Mouse (Mus musculus): Measurements from ENCODE around the gene Pde12.
"Not testable (repeated sequence)": the region's sequence is repeated elsewhere in the genome, so short reads cannot be mapped to it uniquely, and the experiment has no call there.

The Pde12 gene

GRCm38 (mm10) chr14:26669292-26670073 lies at the start of gene Pde12:
Pde12 (minus strand) TSS chr14:26669883.
- peak; percentile 94 for DNase-seq (ENCODE audit: low spot score)

GRCm38 (mm10) chr14:26705246-26705645 lies 35.6 kb upstream of the Pde12 start:
- not testable (repeated sequence) for DNase-seq (ENCODE audit: low spot score)

- peak; percentile 67 for DNase-seq (ENCODE audit: low spot score)
Measured at GRCm38 (mm10) chr14:26697912-26698311, 28.2 kb upstream of the Pde12 start.

- no peak for DNase-seq (ENCODE audit: low spot score)
Measured at GRCm38 (mm10) chr14:26692974-26693373, 23.3 kb upstream of the Pde12 start, which contains the start of gene Dnah12. Dnah12 (plus strand) TSS chr14:26693274.

- no peak for DNase-seq (ENCODE audit: low spot score)
Measured at GRCm38 (mm10) chr14:26691363-26691762, 21.7 kb upstream of the Pde12 start.

- DNase-seq (ENCODE audit: low spot score) = no peak
Measured at GRCm38 (mm10) chr14:26690727-26691126, 21.0 kb upstream of the Pde12 start.

- DNase-seq (ENCODE audit: low spot score) = no peak
Measured at GRCm38 (mm10) chr14:26675791-26676190, 6.1 kb upstream of the Pde12 start.

GRCm38 (mm10) chr14:26675371-26675770 lies 5.7 kb upstream of the Pde12 start:
- peak; percentile 57 for DNase-seq (ENCODE audit: low spot score)

- DNase-seq (ENCODE audit: low spot score) = not testable (repeated sequence)
Measured at GRCm38 (mm10) chr14:26674476-26675169, 4.9 kb upstream of the Pde12 start.

GRCm38 (mm10) chr14:26671870-26672615 lies 2.4 kb upstream of the Pde12 start:
- not testable (repeated sequence) for DNase-seq (ENCODE audit: low spot score)

- no peak for DNase-seq (ENCODE audit: low spot score)
Measured at GRCm38 (mm10) chr14:26670964-26671363, 1.3 kb upstream of the Pde12 start.

- DNase-seq (ENCODE audit: low spot score) = peak; percentile 48
Measured at GRCm38 (mm10) chr14:26668371-26669291, 1.1 kb downstream of the Pde12 start.

GRCm38 (mm10) chr14:26667991-26668370 lies 1.7 kb downstream of the Pde12 start:
- DNase-seq (ENCODE audit: low spot score) = no peak

GRCm38 (mm10) chr14:26663851-26664250 lies 5.8 kb downstream of the Pde12 start:
- no peak for DNase-seq (ENCODE audit: low spot score)

GRCm38 (mm10) chr14:26662488-26662887 lies 7.2 kb downstream of the Pde12 start:
- no peak for DNase-seq (ENCODE audit: low spot score)

GRCm38 (mm10) chr14:26662016-26662415 lies 7.7 kb downstream of the Pde12 start:
- DNase-seq (ENCODE audit: low spot score) = no peak

GRCm38 (mm10) chr14:26660233-26660632 lies 9.4 kb downstream of the Pde12 start:
- DNase-seq (ENCODE audit: low spot score) = no peak

GRCm38 (mm10) chr14:26658178-26658577 lies 11.5 kb downstream of the Pde12 start:
- no peak for DNase-seq (ENCODE audit: low spot score)

- DNase-seq (ENCODE audit: low spot score) = peak; percentile 28
Measured at GRCm38 (mm10) chr14:26651901-26652300, 17.8 kb downstream of the Pde12 start.

- no peak for DNase-seq (ENCODE audit: low spot score)
Measured at GRCm38 (mm10) chr14:26647811-26648210, 21.9 kb downstream of the Pde12 start.

- DNase-seq (ENCODE audit: low spot score) = no peak
Measured at GRCm38 (mm10) chr14:26645989-26646650, 23.6 kb downstream of the Pde12 start.
